Comparison of ENCODE assay signal across 28 mouse cellular contexts in genomic region chr7:63900411-63900810, GRCm38 (mm10). TPM values are rescaled to one million over a fixed set of nuclear protein-coding genes. Genes with fewer than 3 reads are reported as not detected.
"Had no signal": no experiment of that assay in that cellular context is flagged by ENCODE, and none has a peak within 500 bp of the region (broad histone marks: within the 10 kb centered on the region; RNA-seq: fewer than 3 reads in every experiment).

No protein-coding gene starts in this region.

- H3K9me3 ChIP-seq: limb, embryonic 10.5 days; limb, embryonic 13.5 days; midbrain, embryonic 12.5 days; midbrain, embryonic 15.5 days; neural tube, embryonic 12.5 days had no signal

- H3K4me2 ChIP-seq: limb, embryonic 13.5 days; lung, embryonic 14.5 days; midbrain, embryonic 12.5 days; midbrain, embryonic 15.5 days; neural tube, embryonic 12.5 days had no signal

- H3K9ac ChIP-seq: limb, embryonic 13.5 days; liver, embryonic 14.5 days; liver, postnatal 0 days; lung, embryonic 14.5 days; midbrain, embryonic 12.5 days; midbrain, embryonic 15.5 days; neural tube, embryonic 12.5 days had no signal

- H3K36me3 ChIP-seq: limb, embryonic 10.5 days; limb, embryonic 13.5 days; midbrain, embryonic 12.5 days; midbrain, embryonic 15.5 days; neural tube, embryonic 12.5 days had no signal

- DNase-seq: kidney, adult 18-20 months; kidney, adult 9 months; kidney, postnatal 14 days; kidney, postnatal 4 days; layer of hippocampus, postnatal 36 days; liver; liver, postnatal 0 days; lung, embryonic 14.5 days; right cerebral cortex, adult 18-20 months; right cerebral cortex, postnatal 14 days; right cerebral cortex, postnatal 4 days; thymus, postnatal 36 days had no signal

- ATAC-seq: intestine, embryonic 16.5 days; liver, postnatal 0 days; lung, postnatal 0 days; midbrain, embryonic 15.5 days had no signal

- H3K4me3 ChIP-seq: limb, embryonic 10.5 days; limb, embryonic 13.5 days; midbrain, embryonic 12.5 days; midbrain, embryonic 15.5 days; neural tube, embryonic 12.5 days had no signal

- H3K27ac ChIP-seq: limb, embryonic 10.5 days; limb, embryonic 13.5 days; liver, embryonic 14.5 days; macrophage; midbrain, embryonic 12.5 days; midbrain, embryonic 15.5 days; neural tube, embryonic 12.5 days; stomach, postnatal 0 days had no signal

- H3K27me3 ChIP-seq: limb, embryonic 13.5 days; midbrain, embryonic 12.5 days; midbrain, embryonic 15.5 days had no signal

RNA-seq across cellular contexts. Expression of gene E030018B13Rik, which starts 16.2 kb away (rescaled TPM):
- total RNA-seq: layer of hippocampus, adult 8-10 months; layer of hippocampus, postnatal 10 days; layer of hippocampus, postnatal 36 days; left cerebral cortex, postnatal 25 days; megakaryocyte, adult 5-6 weeks had no signal
- polyA plus RNA-seq: intestine, embryonic 16.5 days; kidney, embryonic 16.5 days; limb, embryonic 10.5 days; liver, embryonic 14.5 days; macrophage; midbrain, embryonic 12.5 days; stomach, postnatal 0 days; urinary bladder, adult 2 months had no signal
